Mouse (Mus musculus): ENCODE data around the gene Trio.

The Trio gene

GRCm38 (mm10) chr15:28025447-28026166 is at the start of gene Trio:
Gene Trio, minus strand, starts transcription at chr15:28025848.
- DNase-seq: peak; percentile 98

GRCm38 (mm10) chr15:28074416-28074970 is 48.8 kb upstream of the Trio start:
- DNase-seq: peak; percentile 15

DNA sequence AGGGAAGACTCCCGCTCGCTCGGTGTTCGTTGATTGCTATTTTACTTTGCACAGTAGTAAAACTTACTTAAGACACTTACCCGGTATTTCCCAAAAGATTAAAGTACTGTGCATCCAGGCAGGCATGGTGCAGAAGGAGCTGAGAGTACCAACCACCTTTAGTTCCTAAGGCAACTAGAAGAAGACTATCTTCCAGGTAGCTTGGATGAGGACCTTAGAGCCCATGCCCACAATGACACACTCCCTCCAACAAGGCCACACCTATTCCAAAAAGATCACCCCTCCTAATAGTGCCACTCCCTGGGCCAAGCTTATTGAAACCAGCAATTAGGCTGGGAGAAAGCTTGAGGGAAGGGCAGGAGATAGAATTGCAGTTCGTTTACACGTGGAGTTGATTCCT is 46.0 kb upstream of the Trio start:
- no peak for DNase-seq

GRCm38 (mm10) chr15:28070771-28071419 is 45.2 kb upstream of the Trio start:
- DNase-seq: no peak

- no peak for DNase-seq
These were observed 44.6 kb upstream of the Trio start for GRCm38 (mm10) chr15:28070221-28070620.

- no peak for DNase-seq
These were observed 41.7 kb upstream of the Trio start for GRCm38 (mm10) chr15:28067373-28067772.

DNA sequence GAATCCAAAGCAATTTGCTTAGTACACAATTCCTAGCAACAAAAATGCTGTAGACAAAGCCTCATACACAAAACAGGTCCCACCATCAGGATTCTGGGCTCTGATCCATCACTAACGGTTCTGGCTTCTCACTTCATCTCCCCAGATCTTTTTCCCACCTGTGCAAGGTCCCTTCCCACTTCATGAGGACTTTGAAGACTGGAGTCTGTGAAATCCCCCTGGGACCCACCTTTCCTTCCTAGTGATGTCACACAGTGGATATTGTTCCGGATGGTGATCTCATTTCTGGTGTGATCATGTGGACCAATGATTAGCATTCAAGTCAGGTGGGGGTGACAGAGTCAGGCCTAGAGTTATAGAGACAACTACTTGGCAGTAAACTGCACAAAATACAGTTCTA is 40.8 kb upstream of the Trio start:
- DNase-seq: no peak

DNA sequence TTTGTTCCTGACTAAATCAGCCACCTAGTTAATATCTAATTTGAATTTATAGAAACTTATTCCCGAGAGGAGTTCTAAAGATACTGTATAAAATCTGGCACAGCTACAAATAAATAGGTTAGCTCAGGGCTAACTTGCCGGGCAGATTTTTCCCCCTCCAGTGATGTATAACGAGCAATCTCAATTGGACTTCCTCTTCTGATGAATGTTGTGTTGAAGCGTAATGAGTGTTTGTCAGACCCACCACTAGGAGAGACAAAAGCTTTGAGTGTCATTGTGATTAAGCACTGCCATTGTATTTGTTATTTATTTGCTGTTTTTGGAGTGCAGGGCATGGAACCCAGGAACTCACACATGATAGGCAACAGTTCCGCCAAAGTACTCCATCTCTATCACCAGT is 39.9 kb upstream of the Trio start:
- no peak for DNase-seq

GRCm38 (mm10) chr15:28064733-28065088 is 39.1 kb upstream of the Trio start:
- no peak for DNase-seq

GRCm38 (mm10) chr15:28064081-28064732 is 38.6 kb upstream of the Trio start:
- DNase-seq: no peak

DNA sequence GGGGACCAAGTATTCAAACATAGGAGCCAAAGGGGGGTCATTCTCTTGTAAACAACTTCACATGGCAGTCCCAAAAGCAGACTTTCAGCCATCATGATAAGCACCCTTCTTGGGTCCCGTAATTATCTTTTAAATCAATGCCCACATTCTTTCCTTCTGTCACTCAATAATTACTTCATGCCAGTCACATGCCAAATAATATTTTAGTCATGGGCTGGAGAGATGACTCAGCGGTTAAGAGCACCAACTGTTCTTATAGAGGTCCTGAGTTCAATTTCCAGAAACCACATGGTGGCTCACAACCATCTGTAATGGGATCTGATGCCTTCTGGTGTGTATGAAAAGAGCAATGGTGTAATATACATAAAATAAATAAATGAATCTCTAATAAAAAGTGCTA is 37.8 kb upstream of the Trio start:
- no peak for DNase-seq

DNA sequence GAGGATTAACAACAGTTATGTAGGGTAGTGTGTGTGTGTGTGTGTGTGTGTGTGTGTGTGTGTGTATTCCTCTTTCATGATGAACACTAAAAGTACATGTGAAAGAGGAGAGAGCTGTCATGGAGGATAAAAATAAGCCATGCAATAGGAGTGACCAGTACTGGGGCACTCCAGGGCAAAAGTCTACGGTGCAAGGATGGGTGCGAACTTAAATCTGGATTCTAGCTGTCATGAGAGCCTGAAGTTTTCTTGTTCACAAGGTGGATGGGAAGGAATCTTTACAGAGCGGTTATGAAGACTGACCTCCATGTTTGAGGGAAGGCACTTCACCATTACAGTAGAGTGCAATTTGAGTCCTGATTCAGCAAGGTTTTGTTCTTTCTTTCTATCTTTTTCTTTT is 36.4 kb upstream of the Trio start:
- DNase-seq: no peak

DNA sequence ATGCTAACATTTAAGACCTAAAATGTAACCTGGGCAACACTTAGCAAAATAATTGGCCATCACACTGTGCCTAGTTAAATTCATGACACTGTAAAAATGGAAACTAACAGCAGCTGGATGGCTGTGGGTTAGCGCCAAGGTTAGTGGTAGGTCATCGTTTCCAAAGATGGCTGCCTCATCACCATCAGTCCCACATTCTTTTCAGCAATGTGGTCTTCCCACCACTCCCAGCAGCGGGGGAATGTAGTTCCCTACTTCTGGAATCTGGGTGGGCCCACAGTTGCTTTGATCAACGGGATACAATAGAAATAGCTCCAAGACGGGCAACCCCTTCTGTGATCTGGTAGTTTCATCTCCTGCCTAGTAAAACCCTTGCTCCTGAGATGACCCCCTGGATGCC is 35.3 kb upstream of the Trio start:
- DNase-seq: no peak

DNA sequence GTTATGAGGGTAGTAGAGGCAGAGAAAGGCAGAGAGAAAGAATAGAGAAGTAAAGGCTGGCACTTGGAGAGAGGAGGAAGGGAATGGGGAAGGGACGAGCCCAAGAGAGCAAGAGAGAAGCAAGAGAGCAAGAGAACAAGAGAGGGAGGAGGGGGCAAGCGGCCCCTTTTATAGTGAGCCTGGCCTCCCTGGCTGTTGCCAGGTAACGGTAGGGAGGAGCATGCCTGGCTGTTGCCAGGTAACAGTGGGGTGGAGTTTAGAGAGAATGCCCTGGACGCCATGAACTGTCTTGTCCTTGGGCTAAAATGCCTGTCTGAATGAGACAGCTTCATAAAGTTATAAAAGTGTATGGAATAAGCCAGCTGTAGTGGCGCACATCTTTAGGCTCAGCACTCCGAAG is 34.8 kb upstream of the Trio start:
- no peak for DNase-seq

GRCm38 (mm10) chr15:28057545-28057944 is 31.9 kb upstream of the Trio start:
- no peak for DNase-seq

DNA sequence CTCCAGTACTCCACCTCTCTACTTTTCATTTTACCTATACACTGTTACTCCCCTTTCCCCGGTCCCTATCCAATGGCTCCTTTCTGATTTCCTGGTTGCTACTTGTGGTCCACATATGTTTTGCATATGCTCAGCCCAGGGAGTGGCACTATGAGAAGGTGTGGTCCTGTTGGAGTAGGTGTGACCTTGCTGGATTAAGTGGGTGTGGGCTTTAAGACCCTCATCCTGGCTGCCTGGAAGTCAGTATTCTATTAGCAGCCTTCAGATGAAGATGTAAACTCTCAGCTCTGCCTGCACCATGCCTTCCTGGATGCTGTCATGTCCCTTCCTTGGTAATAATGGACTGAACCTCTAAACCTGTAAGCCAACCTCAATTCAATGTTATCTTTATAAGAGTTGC is 29.1 kb upstream of the Trio start:
- no peak for DNase-seq

DNA sequence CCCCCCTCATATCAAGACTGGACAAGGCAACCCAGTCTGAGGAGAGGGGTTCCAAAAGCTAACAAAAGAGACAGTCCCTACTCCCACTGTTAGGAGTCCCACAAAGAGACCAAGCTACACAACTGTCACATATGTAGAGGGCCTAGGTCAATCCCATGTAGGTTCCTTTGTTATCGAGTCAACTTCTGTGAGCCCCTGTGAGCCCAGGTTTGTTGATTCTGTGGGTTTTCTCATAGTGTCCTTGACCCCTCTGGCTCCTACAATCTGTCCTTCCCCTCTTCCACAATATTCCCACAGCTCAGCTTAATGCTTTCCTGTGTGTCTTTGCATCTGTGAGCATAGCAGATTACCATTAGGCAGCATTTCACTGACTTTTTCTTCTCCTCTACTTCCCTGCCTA is 28.5 kb upstream of the Trio start:
- no peak for DNase-seq

GRCm38 (mm10) chr15:28053226-28053625 is 27.6 kb upstream of the Trio start:
- DNase-seq: no peak

DNA sequence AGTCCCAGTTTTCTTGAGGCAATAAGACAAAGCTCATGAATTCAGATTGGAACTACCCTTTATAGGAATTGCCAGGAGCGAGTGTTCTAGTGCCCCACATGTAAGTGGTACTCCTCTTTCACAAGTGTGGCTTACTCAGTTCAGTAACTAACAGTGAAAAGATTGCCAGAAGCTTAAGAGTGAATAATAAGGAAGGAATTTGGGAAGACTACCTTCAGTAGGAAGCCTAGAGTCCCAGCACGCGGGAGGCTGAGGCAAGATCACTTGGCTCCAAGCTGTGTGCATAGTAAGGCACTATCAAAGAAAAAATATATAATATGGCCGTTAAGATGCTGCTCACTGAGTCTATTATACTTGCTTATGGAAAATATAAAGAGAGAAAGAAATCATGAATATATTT is 26.2 kb upstream of the Trio start:
- no peak for DNase-seq

DNA sequence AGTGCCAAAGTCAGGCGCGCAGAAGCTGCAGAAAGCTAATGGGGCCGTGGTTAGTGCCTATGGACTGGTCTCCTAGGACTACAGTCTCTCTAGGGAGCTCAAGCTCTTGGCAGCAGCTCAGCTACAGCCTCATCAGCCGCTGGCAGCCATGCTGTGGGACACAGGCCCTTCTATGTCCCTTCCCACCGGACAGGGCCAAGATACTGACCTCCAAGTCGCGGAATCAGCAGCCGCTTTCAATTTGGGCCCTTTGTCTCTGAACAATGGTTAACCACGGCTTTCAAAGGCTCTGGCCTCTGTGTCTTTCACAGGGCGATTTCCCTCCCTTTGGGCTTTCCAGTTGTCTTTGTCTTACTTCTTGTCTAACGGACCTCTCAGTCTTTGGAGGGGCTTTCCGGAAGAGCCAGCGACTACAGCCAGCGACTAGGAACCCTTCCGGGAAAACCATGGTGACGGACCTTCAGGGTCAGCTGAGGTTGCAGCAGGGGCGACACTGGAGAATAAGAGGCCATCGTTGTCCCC is 25.5 kb upstream of the Trio start:
- no peak for DNase-seq

- DNase-seq: no peak
These were observed 22.1 kb upstream of the Trio start for GRCm38 (mm10) chr15:28047711-28048110.

- DNase-seq: no peak
These were observed 15.7 kb upstream of the Trio start for GRCm38 (mm10) chr15:28041158-28041865.

GRCm38 (mm10) chr15:28037651-28038050 is 12.0 kb upstream of the Trio start:
- no peak for DNase-seq
